Mouse (Mus musculus) heart, postnatal 0 days (tissue): ENCODE measurements around the gene Adra1b. TPM values are rescaled to one million over a fixed set of nuclear protein-coding genes. Genes with fewer than 3 reads are reported as not detected.
A peak's percentile ranks its signal among the peaks of the same experiment; 100 is the strongest.

ENCODE experiments used
- ATAC-seq: fragments of 200-750 bp; cut with Nextera tagmentation; 2 replicates; pipeline ENCODE4 v1.8.0; 2017; ENCODE audit warnings: low read depth, moderate number of reproducible peaks, moderate library complexity; ENCODE audit not compliant: insufficient read depth
- DNase-seq: peaks from one replicate; pipeline ENCODE4 v3.0.0-alpha.2; 2016; ENCODE audit warnings: low spot score
- H3K27ac ChIP-seq: fragments of 300-500 bp; sonication (generic); 2 replicates; pipeline ENCODE4 v1.5.1; 2014; ENCODE audit warnings: low read depth, mild to moderate bottlenecking
- H3K27me3 ChIP-seq: fragments of 300-500 bp; sonication (generic); 2 replicates; pipeline ENCODE4 v1.6.1; 2014; ENCODE audit warnings: low read length, mixed read lengths; ENCODE audit not compliant: control insufficient read depth, insufficient read depth
- H3K36me3 ChIP-seq: fragments of 300-500 bp; sonication (generic); replicated peaks from 2 replicates; pipeline ENCODE4 v1.6.1; 2014; ENCODE audit warnings: low read length, mixed read lengths; ENCODE audit not compliant: control insufficient read depth, insufficient read depth
- H3K4me1 ChIP-seq: fragments of 300-500 bp; sonication (generic); 2 replicates; pipeline ENCODE4 v1.6.1; 2014; ENCODE audit warnings: antibody characterized with exemption; ENCODE audit not compliant: control insufficient read depth, insufficient read depth
- H3K4me2 ChIP-seq: fragments of 300-500 bp; sonication (generic); 2 replicates; pipeline ENCODE4 v1.6.1; 2014; ENCODE audit warnings: low read depth, mild to moderate bottlenecking, low read length, moderate library complexity
- H3K4me3 ChIP-seq: fragments of 300-500 bp; sonication (generic); 2 replicates; pipeline ENCODE4 v1.5.1; 2014; ENCODE audit warnings: low read depth, low read length
- H3K9ac ChIP-seq: fragments of 300-500 bp; sonication (generic); replicated peaks from 2 replicates; pipeline ENCODE4 v1.6.1; 2014; ENCODE audit warnings: low read depth, low read length, mixed read lengths
- H3K9me3 ChIP-seq: fragments of 300-500 bp; sonication (generic); replicated peaks from 2 replicates; pipeline ENCODE4 v1.6.1; 2016; ENCODE audit warnings: low read length; ENCODE audit not compliant: control insufficient read depth
- CTCF ChIP-seq: IDR thresholded peaks from 2 replicates; pipeline ENCODE4 v1.5.1; 2016; ENCODE audit warnings: antibody characterized with exemption, control low read depth, low read depth
- EP300 ChIP-seq: IDR thresholded peaks from 2 replicates; pipeline ENCODE4 v1.6.1; 2016; ENCODE audit warnings: antibody characterized with exemption, low read depth
- WGBS: fragments of 180-500 bp; shearing (Covaris S2); extraction: QIAGEN DNeasy Blood & Tissue Kit; methylation state at CpG from one replicate; pipeline ENCODE4 v1.1.7; 2014; 5-methylcytosine and 5-hydroxymethylcytosine counted together
- polyA plus RNA-seq: library from polyadenylated mRNA; unstranded; fragments of >200 nt; fragmentation: Nextera tagmentation; extraction: Ambion mirVana; gene quantifications from 2 replicates; pipeline ENCODE4 v1.2.1, GENCODE M21; 2015
- total RNA-seq: library from RNA; depleted of rRNA; stranded (reverse); fragments of >200 nt; gene quantifications from 2 replicates; pipeline ENCODE4 v1.2.3, GENCODE M21; 2014; ENCODE audit warnings: low replicate concordance

The Adra1b gene
- total and polyA plus RNA-seq, 2 experiments from 2014 or later = 24.5 to 56.4 TPM

DNA sequence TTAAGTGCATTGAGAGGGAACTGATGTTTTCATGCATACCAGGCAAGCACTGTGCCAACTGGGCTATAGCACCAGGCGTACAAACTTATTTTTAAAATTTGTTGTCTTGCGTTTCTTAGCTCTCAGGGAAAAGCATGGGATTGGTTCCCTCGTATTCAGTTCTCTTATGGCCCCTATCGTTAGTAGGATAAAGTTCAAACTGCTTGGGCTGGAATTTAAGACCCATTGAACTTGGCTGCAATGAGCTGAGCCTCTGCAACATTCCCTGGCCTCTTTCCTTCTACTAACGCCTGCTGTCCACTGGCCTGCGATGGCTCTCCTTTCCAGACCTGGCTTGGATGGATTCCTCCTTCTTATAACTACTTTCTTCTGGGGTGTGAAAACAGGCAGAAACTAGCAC is 110.6 kb downstream of the Adra1b start:
- ATAC-seq = peak; percentile 88
- TF ChIP-seq EP300 = peak; percentile 86; the same call in 1 of the 2 replicates
- no peak for TF ChIP-seq CTCF
- H3K36me3 ChIP-seq = no peaks in the 10 kb centered on the region
- H3K4me3 ChIP-seq = no peak overlapping the region
- no peak overlapping the region for H3K9ac ChIP-seq
- H3K4me1 ChIP-seq = peaks cover 17% of the 10 kb centered on the region
- peak overlapping the region; percentile 77 for H3K27ac ChIP-seq
- peak; percentile 83 for DNase-seq
- H3K4me2 ChIP-seq = peak overlapping the region; percentile 12; the same call in 1 of the 2 replicates
- no peaks in the 10 kb centered on the region for H3K27me3 ChIP-seq
- 42% methylated on average over 6 of the region's 6 CpGs for WGBS
- H3K9me3 ChIP-seq = no peaks in the 10 kb centered on the region

DNA sequence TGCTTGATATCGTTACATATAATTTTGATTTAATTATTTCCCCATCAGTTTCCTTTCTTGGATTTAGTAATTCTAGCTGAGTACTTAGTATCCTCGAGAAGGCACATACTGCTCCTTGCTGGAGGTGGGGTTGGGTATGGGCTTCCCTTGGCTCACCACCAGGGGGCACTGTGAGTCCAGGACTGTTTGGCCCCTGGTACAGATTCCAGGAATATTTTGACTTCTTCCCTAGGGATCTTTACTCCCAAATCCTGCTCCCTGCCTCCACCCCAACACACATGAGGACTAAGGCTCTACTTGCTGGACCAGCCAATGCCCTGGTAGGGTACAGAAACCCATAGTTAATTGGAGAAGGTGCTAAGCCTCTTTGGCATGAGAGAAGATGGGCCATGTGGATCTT is 117.2 kb downstream of the Adra1b start:
- TF ChIP-seq EP300 (0 out of 2 replicates have a peak, but pooled peaks have one; percentile 40), CTCF (peak; percentile 86)
- Histone ChIP-seq H3K9ac (no peak overlapping the region), H3K9me3 (no peaks in the 10 kb centered on the region), H3K4me2 (no peak overlapping the region), H3K4me3 (no peak overlapping the region), H3K36me3 (no peaks in the 10 kb centered on the region), H3K27me3 (no peaks in the 10 kb centered on the region), H3K27ac (no peak overlapping the region), H3K4me1 (no peaks in the 10 kb centered on the region)
- ATAC-seq (peak; percentile 85), DNase-seq (peak; percentile 57)
- WGBS = 9% methylated on average over 2 of the region's 2 CpGs

DNA sequence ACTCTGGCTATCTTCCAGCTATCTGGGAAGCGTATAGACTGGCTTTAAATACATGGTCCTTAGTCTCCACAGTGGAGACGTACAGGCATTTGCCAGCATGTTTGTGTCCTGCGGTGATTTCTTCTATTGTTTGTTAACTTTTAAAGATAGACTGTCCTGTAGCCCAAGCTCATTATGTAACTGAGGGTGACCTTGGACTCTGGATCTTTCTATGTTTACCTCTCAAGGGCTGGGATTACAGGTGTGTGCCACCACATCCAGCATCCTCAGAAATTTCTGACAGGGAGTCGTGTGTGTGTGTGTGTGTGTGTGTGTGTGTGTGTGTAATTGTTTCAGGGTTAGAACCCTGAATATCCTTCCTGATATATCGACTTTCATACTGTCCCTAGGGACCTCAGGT is 117.9 kb downstream of the Adra1b start:
- DNase-seq (no peak), ATAC-seq (no peak)
- no peaks in the 10 kb centered on the region for H3K36me3 ChIP-seq
- WGBS = 77% methylated on average over 5 of the region's 5 CpGs
- TF ChIP-seq EP300 (no peak), CTCF (no peak)
- no peak overlapping the region for H3K4me2 ChIP-seq
- H3K27me3 ChIP-seq = no peaks in the 10 kb centered on the region
- H3K4me3 ChIP-seq = no peak overlapping the region
- no peaks in the 10 kb centered on the region for H3K9me3 ChIP-seq
- H3K27ac ChIP-seq = no peak overlapping the region
- H3K4me1 ChIP-seq = no peaks in the 10 kb centered on the region
- no peak overlapping the region for H3K9ac ChIP-seq

DNA sequence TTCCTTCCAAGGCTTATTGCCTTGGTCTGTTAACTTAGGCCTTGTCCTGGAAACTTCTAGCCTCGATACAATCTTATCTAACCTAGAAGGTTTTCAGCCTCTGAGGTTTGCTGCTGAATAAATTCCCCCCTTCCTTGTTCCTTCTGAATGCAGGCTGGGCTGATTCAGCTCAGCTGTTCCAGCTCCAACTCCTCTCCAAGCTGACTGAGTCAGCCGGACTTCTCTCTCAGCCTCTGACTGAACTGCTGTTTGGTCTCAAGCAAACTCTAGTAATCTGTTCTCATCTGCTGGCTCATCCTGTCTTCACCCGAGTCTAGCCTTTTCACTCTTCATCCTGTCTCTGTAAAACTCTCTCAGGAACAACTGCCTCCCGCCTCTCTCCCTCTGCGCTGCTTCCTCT is 121.5 kb downstream of the Adra1b start:
- Histone ChIP-seq H3K36me3 (no peaks in the 10 kb centered on the region), H3K9ac (no peak overlapping the region), H3K4me1 (no peaks in the 10 kb centered on the region), H3K4me2 (no peak overlapping the region), H3K27me3 (peaks cover 13% of the 10 kb centered on the region), H3K4me3 (no peak overlapping the region), H3K9me3 (no peaks in the 10 kb centered on the region), H3K27ac (no peak overlapping the region)
- no peak for TF ChIP-seq CTCF
- no peak for DNase-seq
- 52% methylated on average over 5 of the region's 5 CpGs for WGBS
- ATAC-seq = no peak

DNA sequence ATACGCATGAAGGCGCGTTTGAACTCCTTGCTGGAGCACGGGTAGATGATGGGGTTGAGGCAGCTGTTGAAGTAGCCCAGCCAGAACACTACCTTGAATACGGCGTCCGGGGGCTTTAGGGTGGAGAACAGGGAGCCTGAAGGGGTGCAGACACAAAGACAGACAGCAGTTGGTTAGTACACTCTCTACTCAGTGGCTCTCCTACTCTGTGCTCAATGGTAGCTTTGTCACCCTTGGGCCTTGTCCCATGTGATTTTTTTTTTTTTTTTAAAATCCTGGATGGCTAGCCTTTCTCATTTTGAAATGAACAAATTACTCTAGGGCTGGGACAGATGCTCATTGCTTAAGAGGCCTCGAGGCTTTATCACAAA is 124.7 kb downstream of the Adra1b start:
- Histone ChIP-seq H3K9me3 (no peaks in the 10 kb centered on the region), H3K36me3 (no peaks in the 10 kb centered on the region), H3K27me3 (peaks cover 13% of the 10 kb centered on the region), H3K27ac (no peak overlapping the region), H3K4me1 (no peaks in the 10 kb centered on the region), H3K4me3 (peak overlapping the region; percentile 44), H3K9ac (0 out of 2 replicates have a peak overlapping the region, but pooled peaks have one; percentile 36), H3K4me2 (peak overlapping the region; percentile 58)
- DNase-seq (no peak), ATAC-seq (no peak)
- WGBS = 18% methylated on average over 8 of the region's 8 CpGs
- TF ChIP-seq EP300 (no peak), CTCF (no peak)
